Mouse (Mus musculus): ENCODE data around the gene Mmel1.

Mmel1 gene

GRCm38 (mm10) chr4:154940156-154940555 is 70.8 kb downstream of the Mmel1 start:
- no peak for DNase-seq (ENCODE audit: low spot score)

DNA sequence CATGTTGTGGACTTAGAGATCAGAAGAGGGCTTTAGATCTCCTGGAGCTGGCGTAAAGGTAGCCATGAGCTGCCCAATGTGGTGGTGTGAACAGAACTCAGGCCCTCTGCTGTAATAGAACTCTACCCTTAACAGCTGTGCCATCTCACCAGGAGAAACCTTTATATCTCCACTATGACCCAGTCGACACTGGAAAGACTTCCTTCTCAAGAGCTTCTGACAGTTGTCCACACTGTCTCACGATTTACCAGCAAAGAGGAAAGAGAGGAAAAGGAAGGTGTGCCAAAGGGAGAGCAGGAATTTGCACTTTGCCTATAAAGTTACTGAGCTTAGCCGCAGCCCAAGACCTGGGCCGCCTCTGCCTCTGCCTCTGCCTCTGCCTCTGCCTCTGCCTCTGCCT is 72.4 kb downstream of the Mmel1 start:
- DNase-seq (ENCODE audit: low spot score): no peak

- no peak for DNase-seq (ENCODE audit: low spot score)
These were observed 73.4 kb downstream of the Mmel1 start for GRCm38 (mm10) chr4:154942632-154943322.

DNA sequence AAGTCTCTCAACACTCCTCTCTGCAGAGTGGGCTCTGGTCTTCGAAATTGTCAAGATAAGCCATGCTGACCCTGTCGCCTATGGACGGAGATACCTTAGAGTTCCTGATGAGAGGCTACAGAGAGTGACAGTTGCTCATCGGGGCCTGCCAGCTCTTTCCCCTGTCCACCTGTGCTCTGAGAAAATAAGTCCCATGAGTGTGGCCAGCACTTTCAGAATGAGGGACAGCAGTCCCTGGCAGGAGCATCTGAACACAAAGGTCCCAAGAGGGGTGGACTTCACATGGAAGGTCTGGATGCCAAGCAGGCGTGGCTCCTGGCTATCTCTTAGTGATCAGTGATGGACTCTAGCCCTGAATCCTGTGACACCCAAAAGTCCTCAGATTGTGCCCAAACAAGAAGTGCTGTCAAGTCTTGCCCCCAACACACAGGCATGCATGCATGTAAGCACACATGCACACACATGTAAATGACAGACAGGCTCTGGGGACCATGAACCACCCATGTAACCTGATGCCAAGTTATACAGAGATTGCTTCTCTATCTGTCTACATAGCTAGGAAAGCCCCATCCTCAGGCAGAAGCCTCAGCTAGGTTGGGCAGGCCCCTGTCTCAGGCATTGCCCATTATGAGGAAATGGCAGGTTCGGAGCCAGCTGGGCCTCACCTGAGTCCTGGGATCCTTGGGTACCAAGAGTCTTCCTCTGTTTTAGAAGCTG is 74.1 kb downstream of the Mmel1 start:
- no peak for DNase-seq (ENCODE audit: low spot score)

GRCm38 (mm10) chr4:154944121-154944590 is 74.8 kb downstream of the Mmel1 start:
- peak; percentile 70 for DNase-seq (ENCODE audit: low spot score)
